Mouse (Mus musculus) urinary bladder, postnatal 14 days (tissue): ENCODE data around the gene Tfap2b.

Experiments used
- DNase-seq: peaks from one replicate; pipeline ENCODE4 v3.0.0; 2021; ENCODE audit warnings: low spot score

The Tfap2b gene

GRCm38 (mm10) chr1:19233857-19234256, 25.1 kb downstream of the Tfap2b start:
- DNase-seq, result no peak

- DNase-seq, result no peak
These were observed 25.9 kb downstream of the Tfap2b start for GRCm38 (mm10) chr1:19234432-19235205.

- DNase-seq, result no peak
These were observed 27.3 kb downstream of the Tfap2b start for GRCm38 (mm10) chr1:19236051-19236450.

GRCm38 (mm10) chr1:19236591-19236990, 27.9 kb downstream of the Tfap2b start:
- no peak for DNase-seq

- DNase-seq, result no peak
These were observed 28.3 kb downstream of the Tfap2b start for GRCm38 (mm10) chr1:19237061-19237460.

GRCm38 (mm10) chr1:19237721-19238410, 29.2 kb downstream of the Tfap2b start:
- no peak for DNase-seq

- DNase-seq, result no peak
These were observed 31.3 kb downstream of the Tfap2b start for GRCm38 (mm10) chr1:19240054-19240453.

- DNase-seq, result no peak
These were observed 32.6 kb downstream of the Tfap2b start for GRCm38 (mm10) chr1:19241316-19241715.

- DNase-seq, result no peak
These were observed 33.3 kb downstream of the Tfap2b start for GRCm38 (mm10) chr1:19242021-19242420.

- DNase-seq, result no peak
These were observed 36.3 kb downstream of the Tfap2b start for GRCm38 (mm10) chr1:19245032-19245431.

GRCm38 (mm10) chr1:19251286-19251685, 42.6 kb downstream of the Tfap2b start:
- DNase-seq, result no peak

GRCm38 (mm10) chr1:19269596-19269995, 60.9 kb downstream of the Tfap2b start:
- DNase-seq, result no peak
